Mouse (Mus musculus) hindbrain, embryonic 16.5 days (tissue): ENCODE results near the gene Col4a3. TPM values are rescaled to one million over a fixed set of nuclear protein-coding genes. Genes with fewer than 3 reads are reported as not detected.

ENCODE experiments used
- ATAC-seq: fragments of 200-750 bp; cut with Nextera tagmentation; 2 replicates; pipeline ENCODE4 v1.8.0; 2017; ENCODE audit warnings: moderate TSS enrichment, moderate library complexity
- H3K27ac ChIP-seq: fragments of 300-500 bp; sonication (generic); 2 replicates; pipeline ENCODE4 v1.5.1; 2014; ENCODE audit warnings: low read depth, mild to moderate bottlenecking, control low read depth, low read length, moderate library complexity
- H3K27me3 ChIP-seq: fragments of 300-500 bp; sonication (generic); replicated peaks from 2 replicates; pipeline ENCODE4 v1.6.1; 2014; ENCODE audit warnings: low read length; ENCODE audit not compliant: control insufficient read depth, insufficient read depth
- H3K36me3 ChIP-seq: fragments of 300-500 bp; sonication (generic); 2 replicates; pipeline ENCODE4 v1.6.1; 2014; ENCODE audit warnings: mild to moderate bottlenecking, low read length, moderate library complexity, mixed read lengths; ENCODE audit not compliant: control insufficient read depth, insufficient read depth
- H3K4me1 ChIP-seq: fragments of 300-500 bp; sonication (generic); 2 replicates; pipeline ENCODE4 v1.6.1; 2014; ENCODE audit warnings: low read depth, low read length; ENCODE audit not compliant: control insufficient read depth, insufficient read depth
- H3K4me2 ChIP-seq: fragments of 300-500 bp; sonication (generic); 2 replicates; pipeline ENCODE4 v1.6.1; 2014; ENCODE audit warnings: mild to moderate bottlenecking, low read length, control low read depth, moderate library complexity
- H3K4me3 ChIP-seq: fragments of 300-500 bp; sonication (generic); 2 replicates; pipeline ENCODE4 v1.5.1; 2014; ENCODE audit warnings: mild to moderate bottlenecking, low read length, control low read depth, moderate library complexity
- H3K9ac ChIP-seq: fragments of 300-500 bp; sonication (generic); 2 replicates; pipeline ENCODE4 v1.6.1; 2014; ENCODE audit warnings: low read depth, mild to moderate bottlenecking, control low read depth, low read length, moderate library complexity
- H3K9me3 ChIP-seq: fragments of 300-500 bp; sonication (generic); 2 replicates; pipeline ENCODE4 v1.6.1; 2014; ENCODE audit warnings: mild to moderate bottlenecking, low read length, moderate library complexity; ENCODE audit not compliant: control insufficient read depth
- WGBS: fragments of 180-500 bp; shearing (Covaris S2); extraction: QIAGEN DNeasy Blood & Tissue Kit; methylation state at CpG from one replicate; pipeline ENCODE4 v1.1.7; 2014; 5-methylcytosine and 5-hydroxymethylcytosine counted together
- polyA plus RNA-seq: library from polyadenylated mRNA; unstranded; fragments of >200 nt; fragmentation: Nextera tagmentation; extraction: Ambion mirVana; gene quantifications from 2 replicates; pipeline ENCODE4 v1.2.1, GENCODE M21; 2015

Col4a3 gene
- polyA plus RNA-seq, 1 experiment from 2014 or later = 0.46 TPM

DNA sequence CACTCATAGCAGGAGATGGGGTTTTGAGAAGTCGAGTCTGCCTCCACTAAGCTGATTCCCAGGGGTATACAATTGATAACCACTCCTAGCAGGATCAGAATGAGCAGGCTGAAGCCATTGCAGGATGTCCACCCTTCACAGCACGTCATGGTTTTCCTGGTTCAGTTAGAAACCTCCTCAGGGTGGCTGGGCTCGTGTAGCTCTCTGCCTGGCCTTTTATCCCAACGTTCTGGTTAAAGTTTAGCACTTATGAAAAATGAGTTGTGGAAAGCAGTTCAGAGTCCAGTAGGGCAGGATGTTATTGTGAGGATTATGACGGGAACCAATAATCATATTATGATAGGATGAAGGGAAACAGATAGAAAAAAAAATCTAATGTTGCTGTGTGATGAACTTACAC is 181.5 kb downstream of the Col4a3 start, which contains the start of gene Tm4sf20:
Tm4sf20 (minus strand) TSS at position 193 of the 400 bp plus-strand sequence.
- no peak within 1 kb of the TSS for H3K9ac ChIP-seq
- no peaks in the 10 kb centered on the region for H3K36me3 ChIP-seq

DNA sequence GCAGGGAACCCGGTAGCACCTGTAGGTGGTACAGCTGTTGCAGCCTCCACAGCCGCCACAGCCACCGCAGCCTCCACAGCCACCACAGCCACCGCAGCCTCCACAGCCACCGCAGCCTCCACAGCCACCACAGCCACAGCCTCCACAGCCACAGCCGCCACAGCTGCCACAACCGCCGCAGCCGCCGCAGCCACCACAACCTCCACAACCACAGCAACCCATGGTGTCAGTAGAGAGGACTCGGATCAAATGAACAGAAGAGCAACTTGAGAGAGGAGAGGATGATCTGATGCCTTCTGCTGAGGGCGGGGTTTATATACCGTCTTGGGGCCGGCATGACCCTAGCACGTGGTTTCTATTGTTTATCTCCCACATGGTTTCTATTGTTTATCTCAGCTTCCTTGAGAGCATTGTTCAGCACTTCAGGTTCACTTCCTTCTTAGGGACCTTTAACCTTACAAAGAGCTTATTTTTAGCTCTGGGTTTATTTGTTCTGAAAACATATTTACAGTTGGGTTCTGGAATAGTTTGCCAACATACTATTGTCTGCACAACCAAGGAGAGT is 184.4 kb downstream of the Col4a3 start, which contains the start of gene Gm47791:
Gm47791 (minus strand) TSS at position 222 of the 565 bp plus-strand sequence.
- Histone ChIP-seq H3K36me3 (no peaks in the 10 kb centered on the region), H3K4me1 (no peaks in the 10 kb centered on the region), H3K4me2 (no peak within 1 kb of the TSS), H3K27me3 (no peaks in the 10 kb centered on the region), H3K9me3 (no peaks in the 10 kb centered on the region), H3K4me3 (no peak within 1 kb of the TSS), H3K9ac (no peak within 1 kb of the TSS), H3K27ac (no peak within 1 kb of the TSS)
- no peak for ATAC-seq
- 86% methylated on average over 14 of the region's 15 CpGs for WGBS

More for the DNA sequence above, 181.5 kb downstream of the Col4a3 start, which contains the start of gene Tm4sf20:
- no peaks in the 10 kb centered on the region for H3K9me3 ChIP-seq
- no peak within 1 kb of the TSS for H3K4me2 ChIP-seq
- H3K4me1 ChIP-seq = no peaks in the 10 kb centered on the region
- 74% methylated on average over 5 of the region's 5 CpGs for WGBS
- no peak within 1 kb of the TSS for H3K4me3 ChIP-seq
- H3K27me3 ChIP-seq = no peaks in the 10 kb centered on the region
- no peak for ATAC-seq
- H3K27ac ChIP-seq = no peak within 1 kb of the TSS

Other genes starting within 250 kb of the Col4a3 start
- 0.25 and 0.41 TPM in 2 replicates for gene Col4a4, start 72 bp upstream of the Col4a3 start, polyA plus RNA-seq
- 389 and 427 TPM in 2 replicates for gene Mff, start 138.0 kb downstream of the Col4a3 start, polyA plus RNA-seq
- not detected in 2 replicates for gene Tm4sf20, start 181.5 kb downstream of the Col4a3 start, polyA plus RNA-seq
- not detected in 2 replicates for gene Gm47791, start 184.3 kb downstream of the Col4a3 start, polyA plus RNA-seq